Mouse (Mus musculus) embryonic facial prominence, embryonic 11.5 days (tissue): ENCODE results near the gene Gm10260. TPM values are rescaled to one million over a fixed set of nuclear protein-coding genes. Genes with fewer than 3 reads are reported as not detected.

Experiments
- ATAC-seq: fragments of 200-750 bp; cut with Nextera tagmentation; replicated peaks from 2 replicates; pipeline ENCODE4 v1.8.0; 2017; ENCODE audit warnings: low read depth; ENCODE audit not compliant: insufficient number of reproducible peaks, low FRiP score, low TSS enrichment
- DNase-seq: peaks from one replicate; pipeline ENCODE4 v3.0.0-alpha.2; 2015; ENCODE audit warnings: low spot score
- H3K27ac ChIP-seq: fragments of 300-500 bp; sonication (generic); replicated peaks from 2 replicates; pipeline ENCODE4 v1.5.1; 2014; ENCODE audit warnings: mild to moderate bottlenecking, low read depth, low read length, control low read depth
- H3K27me3 ChIP-seq: fragments of 300-500 bp; sonication (generic); 2 replicates; pipeline ENCODE4 v1.6.1; 2014; ENCODE audit warnings: mild to moderate bottlenecking, low read length, moderate library complexity, mixed read lengths; ENCODE audit not compliant: control insufficient read depth, insufficient read depth
- H3K36me3 ChIP-seq: fragments of 300-500 bp; sonication (generic); replicated peaks from 2 replicates; pipeline ENCODE4 v1.6.1; 2014; ENCODE audit warnings: low read depth, mild to moderate bottlenecking, low read length, moderate library complexity, mixed read lengths; ENCODE audit not compliant: control insufficient read depth, insufficient read depth
- H3K4me1 ChIP-seq: fragments of 300-500 bp; sonication (generic); 2 replicates; pipeline ENCODE4 v1.6.1; 2014; ENCODE audit warnings: low read length, mixed read lengths; ENCODE audit not compliant: control insufficient read depth, insufficient read depth
- H3K4me2 ChIP-seq: fragments of 300-500 bp; sonication (generic); 2 replicates; pipeline ENCODE4 v1.6.1; 2014; ENCODE audit warnings: low read depth, mild to moderate bottlenecking, control low read depth, low read length, moderate library complexity
- H3K4me3 ChIP-seq: fragments of 300-500 bp; sonication (generic); 2 replicates; pipeline ENCODE4 v1.5.1; 2014; ENCODE audit warnings: low read depth, low read length, control low read depth
- H3K9ac ChIP-seq: fragments of 300-500 bp; sonication (generic); replicated peaks from 2 replicates; pipeline ENCODE4 v1.6.1; 2014; ENCODE audit warnings: mild to moderate bottlenecking, control low read depth, low read length
- H3K9me3 ChIP-seq: fragments of 300-500 bp; sonication (generic); replicated peaks from 2 replicates; pipeline ENCODE4 v1.6.1; 2016; ENCODE audit warnings: mild to moderate bottlenecking, low read length, inconsistent platforms, mixed read lengths; ENCODE audit not compliant: control insufficient read depth
- WGBS: fragments of 180-500 bp; shearing (Covaris S2); extraction: QIAGEN DNeasy Blood & Tissue Kit; methylation state at CpG from one replicate; pipeline ENCODE4 v1.1.7; 2014; 5-methylcytosine and 5-hydroxymethylcytosine counted together
- polyA plus RNA-seq: library from polyadenylated mRNA; unstranded; fragments of >200 nt; fragmentation: Nextera tagmentation; extraction: Ambion mirVana; gene quantifications from 2 replicates; pipeline ENCODE4 v1.2.1, GENCODE M21; 2014

Gm10260 gene
- polyA plus RNA-seq, 1 experiment from 2014 or later, result 6.1 TPM

- no peak for DNase-seq
- Histone ChIP-seq H3K9me3 (no peaks in the 10 kb centered on the region), H3K4me1 (no peaks in the 10 kb centered on the region), H3K4me2 (no peak overlapping the region), H3K4me3 (no peak overlapping the region), H3K9ac (no peak overlapping the region), H3K27ac (no peak overlapping the region), H3K27me3 (no peaks in the 10 kb centered on the region), H3K36me3 (no peaks in the 10 kb centered on the region)
- ATAC-seq, result no peak
- 82% methylated on average over 12 of the region's 12 CpGs for WGBS
Measured at GRCm38 (mm10) chr13:97789782-97790450, 29.5 kb upstream of the Gm10260 start.

GRCm38 (mm10) chr13:97785167-97785835 is 24.9 kb upstream of the Gm10260 start:
- H3K4me3 ChIP-seq, result no peak overlapping the region
- ATAC-seq (0 out of 2 replicates have a peak, but pooled peaks have one; percentile 29), DNase-seq (no peak)
- no peak overlapping the region for H3K27ac ChIP-seq
- H3K36me3 ChIP-seq, result no peaks in the 10 kb centered on the region
- H3K9me3 ChIP-seq, result no peaks in the 10 kb centered on the region
- no peaks in the 10 kb centered on the region for H3K4me1 ChIP-seq
- no peaks in the 10 kb centered on the region for H3K27me3 ChIP-seq
- 65% methylated on average over 10 of the region's 10 CpGs for WGBS
- H3K9ac ChIP-seq, result no peak overlapping the region; the same call in 1 of the 2 replicates
- H3K4me2 ChIP-seq, result no peak overlapping the region

GRCm38 (mm10) chr13:97783423-97784143 is 23.2 kb upstream of the Gm10260 start:
- no peak for ATAC-seq
- Histone ChIP-seq H3K36me3 (no peaks in the 10 kb centered on the region), H3K4me1 (no peaks in the 10 kb centered on the region), H3K27me3 (no peaks in the 10 kb centered on the region), H3K9me3 (no peaks in the 10 kb centered on the region), H3K4me3 (no peak overlapping the region), H3K9ac (no peak overlapping the region), H3K4me2 (no peak overlapping the region), H3K27ac (no peak overlapping the region)
- no peak for DNase-seq
- WGBS, result 90% methylated on average over 8 of the region's 8 CpGs

GRCm38 (mm10) chr13:97782063-97782462 is 21.6 kb upstream of the Gm10260 start:
- H3K9me3 ChIP-seq, result no peaks in the 10 kb centered on the region
- DNase-seq, result no peak
- no peak overlapping the region for H3K27ac ChIP-seq
- no peaks in the 10 kb centered on the region for H3K27me3 ChIP-seq
- no peaks in the 10 kb centered on the region for H3K4me1 ChIP-seq
- H3K4me3 ChIP-seq, result no peak overlapping the region
- ATAC-seq, result no peak
- 46% methylated on average over 7 of the region's 7 CpGs for WGBS
- no peak overlapping the region for H3K9ac ChIP-seq
- H3K4me2 ChIP-seq, result no peak overlapping the region
- H3K36me3 ChIP-seq, result no peaks in the 10 kb centered on the region

DNA sequence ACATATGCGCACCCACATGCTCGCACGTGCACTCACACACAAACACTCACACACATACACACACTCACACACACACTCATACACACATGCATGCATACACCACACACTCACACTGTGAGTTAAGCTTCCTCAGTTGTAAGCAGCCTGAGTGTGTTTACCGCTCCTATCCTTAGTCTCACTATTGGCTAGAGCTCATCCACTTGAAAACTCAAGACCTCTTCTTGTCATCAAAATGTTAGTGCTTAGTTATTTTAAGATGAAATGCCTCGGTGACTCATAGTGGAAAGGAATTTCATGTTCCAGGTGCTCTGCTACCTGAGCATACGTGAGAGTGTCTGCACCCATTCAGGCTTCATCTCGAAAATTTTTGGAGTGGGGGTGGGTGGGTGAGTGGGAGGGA is 21.2 kb upstream of the Gm10260 start:
- Histone ChIP-seq H3K27ac (no peak overlapping the region), H3K9ac (no peak overlapping the region), H3K4me1 (no peaks in the 10 kb centered on the region), H3K27me3 (no peaks in the 10 kb centered on the region), H3K9me3 (no peaks in the 10 kb centered on the region), H3K4me2 (no peak overlapping the region), H3K4me3 (no peak overlapping the region), H3K36me3 (no peaks in the 10 kb centered on the region)
- no peak for ATAC-seq
- no peak for DNase-seq
- WGBS, result 86% methylated on average over 7 of the region's 7 CpGs

DNA sequence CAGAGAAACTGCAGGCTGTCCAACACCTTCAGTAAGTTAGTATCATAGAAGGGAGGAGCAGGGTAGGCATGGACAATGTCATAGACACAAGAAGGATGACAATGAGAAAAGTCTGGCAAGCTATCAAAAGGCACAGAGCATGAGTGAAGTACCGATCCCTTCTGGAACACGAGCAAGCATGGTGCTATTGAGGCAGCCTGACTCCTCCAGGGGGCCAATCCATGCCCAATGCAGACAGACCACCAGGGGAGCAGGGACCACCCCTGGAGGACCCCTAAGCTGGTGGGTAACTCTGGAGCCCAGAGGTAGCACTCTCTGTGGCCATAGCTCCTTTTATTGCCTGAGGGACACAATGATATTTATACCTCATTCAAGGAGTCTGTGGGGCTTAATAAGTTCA is 20.1 kb upstream of the Gm10260 start:
- H3K36me3 ChIP-seq, result no peaks in the 10 kb centered on the region
- ATAC-seq, result no peak
- H3K4me1 ChIP-seq, result no peaks in the 10 kb centered on the region
- no peak overlapping the region for H3K4me2 ChIP-seq
- no peaks in the 10 kb centered on the region for H3K9me3 ChIP-seq
- no peak overlapping the region for H3K4me3 ChIP-seq
- WGBS, result 86% methylated on average over 2 of the region's 2 CpGs
- H3K27me3 ChIP-seq, result no peaks in the 10 kb centered on the region
- DNase-seq, result no peak
- H3K27ac ChIP-seq, result no peak overlapping the region
- H3K9ac ChIP-seq, result no peak overlapping the region

GRCm38 (mm10) chr13:97779657-97780445 is 19.4 kb upstream of the Gm10260 start:
- WGBS, result 90% methylated on average over 8 of the region's 8 CpGs

More at GRCm38 (mm10) chr13:97779657-97780445, 19.4 kb upstream of the Gm10260 start:
- no peak overlapping the region for H3K9ac ChIP-seq
- no peaks in the 10 kb centered on the region for H3K4me1 ChIP-seq
- no peaks in the 10 kb centered on the region for H3K27me3 ChIP-seq
- no peak overlapping the region for H3K27ac ChIP-seq
- H3K4me3 ChIP-seq, result no peak overlapping the region
- ATAC-seq, result no peak
- no peak for DNase-seq
- no peaks in the 10 kb centered on the region for H3K9me3 ChIP-seq
- H3K36me3 ChIP-seq, result no peaks in the 10 kb centered on the region
- H3K4me2 ChIP-seq, result no peak overlapping the region
